Mouse (Mus musculus): ENCODE measurements around the gene Axdnd1. TPM values are rescaled to one million over a fixed set of nuclear protein-coding genes. Genes with fewer than 3 reads are reported as not detected.

The Axdnd1 gene
- polyA plus RNA-seq, 1 experiment: not detected

- Histone ChIP-seq H3K27ac (ENCODE audit: insufficient read depth, low read length) (no peak overlapping the region), H3K27me3 (ENCODE audit: control insufficient read depth, insufficient read depth, low read length) (no peaks in the 10 kb centered on the region), H3K4me3 (ENCODE audit: extremely low read depth, insufficient read depth, insufficient read length) (no peak overlapping the region), H3K4me1 (ENCODE audit: control insufficient read depth, insufficient read depth, insufficient read length) (peaks cover 7% of the 10 kb centered on the region; the same call in 1 of the 2 replicates), H3K36me3 (ENCODE audit: control insufficient read depth, insufficient read depth, low read length) (peaks cover 6% of the 10 kb centered on the region)
- WGBS: 78% methylated on average over 7 of the region's 7 CpGs
- DNase-seq (ENCODE audit: low read depth in 1 of 2, low spot score in 2 of 2): no peak
- no peak for TF ChIP-seq POLR2A (IDR thresholded peaks at IDR 0.05; ENCODE audit: low read depth, low read length)
- TF ChIP-seq CTCF (IDR thresholded peaks at IDR 0.05; ENCODE audit: extremely low read depth, insufficient read depth, insufficient read length, insufficient replicate concordance): no peak
Observed at GRCm38 (mm10) chr1:156454384-156454783, 33.4 kb upstream of the Axdnd1 start.

GRCm38 (mm10) chr1:156453876-156454275 lies 32.9 kb upstream of the Axdnd1 start:
- DNase-seq (ENCODE audit: low read depth in 1 of 2, low spot score in 2 of 2): no peak
- H3K27me3 ChIP-seq (ENCODE audit: control insufficient read depth, insufficient read depth, low read length): no peaks in the 10 kb centered on the region
- H3K4me3 ChIP-seq (ENCODE audit: extremely low read depth, insufficient read depth, insufficient read length): no peak overlapping the region
- peaks cover 5% of the 10 kb centered on the region; the same call in 1 of the 2 replicates for H3K4me1 ChIP-seq (ENCODE audit: control insufficient read depth, insufficient read depth, insufficient read length)
- peaks cover 6% of the 10 kb centered on the region for H3K36me3 ChIP-seq (ENCODE audit: control insufficient read depth, insufficient read depth, low read length)
- WGBS: 88% methylated on average over 10 of the region's 10 CpGs
- H3K27ac ChIP-seq (ENCODE audit: insufficient read depth, low read length): no peak overlapping the region
- TF ChIP-seq POLR2A (IDR thresholded peaks at IDR 0.05; ENCODE audit: low read depth, low read length) (no peak), CTCF (IDR thresholded peaks at IDR 0.05; ENCODE audit: extremely low read depth, insufficient read depth, insufficient read length, insufficient replicate concordance) (no peak)

- Histone ChIP-seq H3K36me3 (ENCODE audit: control insufficient read depth, insufficient read depth, low read length) (peaks cover 2% of the 10 kb centered on the region; the same call in 1 of the 2 replicates), H3K27me3 (ENCODE audit: control insufficient read depth, insufficient read depth, low read length) (no peaks in the 10 kb centered on the region), H3K4me3 (ENCODE audit: extremely low read depth, insufficient read depth, insufficient read length) (no peak overlapping the region), H3K4me1 (ENCODE audit: control insufficient read depth, insufficient read depth, insufficient read length) (peaks cover 2% of the 10 kb centered on the region; the same call in 1 of the 2 replicates), H3K27ac (ENCODE audit: insufficient read depth, low read length) (no peak overlapping the region)
- 78% methylated on average over 4 of the region's 4 CpGs for WGBS
- DNase-seq (ENCODE audit: low read depth in 1 of 2, low spot score in 2 of 2): no peak
- no peak for TF ChIP-seq POLR2A (IDR thresholded peaks at IDR 0.05; ENCODE audit: low read depth, low read length)
- TF ChIP-seq CTCF (IDR thresholded peaks at IDR 0.05; ENCODE audit: extremely low read depth, insufficient read depth, insufficient read length, insufficient replicate concordance): no peak
Observed at GRCm38 (mm10) chr1:156450478-156450877, 29.5 kb upstream of the Axdnd1 start.

DNA sequence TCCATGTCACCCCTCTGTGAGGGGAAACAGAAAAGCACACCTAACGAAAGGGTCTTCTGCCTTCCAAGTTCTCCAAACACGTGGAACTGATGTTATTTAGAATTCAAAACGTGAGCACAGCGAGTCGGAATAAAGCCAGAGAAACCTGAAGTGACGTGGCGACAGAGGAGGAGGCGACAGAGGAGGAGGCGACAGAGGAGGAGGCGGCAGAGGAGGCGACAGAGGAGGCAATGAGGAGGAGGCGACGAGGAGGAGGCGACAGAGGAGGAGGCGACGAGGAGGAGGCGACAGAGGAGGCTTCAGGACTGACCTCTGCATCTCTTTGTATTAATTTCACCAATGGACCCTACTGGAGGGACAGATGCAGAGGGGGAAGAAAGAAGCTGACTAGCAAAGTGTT lies 28.7 kb upstream of the Axdnd1 start:
- Histone ChIP-seq H3K4me3 (ENCODE audit: extremely low read depth, insufficient read depth, insufficient read length) (no peak overlapping the region), H3K27ac (ENCODE audit: insufficient read depth, low read length) (no peak overlapping the region), H3K4me1 (ENCODE audit: control insufficient read depth, insufficient read depth, insufficient read length) (peaks cover 2% of the 10 kb centered on the region; the same call in 1 of the 2 replicates), H3K27me3 (ENCODE audit: control insufficient read depth, insufficient read depth, low read length) (no peaks in the 10 kb centered on the region), H3K36me3 (ENCODE audit: control insufficient read depth, insufficient read depth, low read length) (peaks cover 3% of the 10 kb centered on the region; the same call in 1 of the 2 replicates)
- DNase-seq (ENCODE audit: low read depth in 1 of 2, low spot score in 2 of 2): no peak
- TF ChIP-seq POLR2A (IDR thresholded peaks at IDR 0.05; ENCODE audit: low read depth, low read length): no peak
- TF ChIP-seq CTCF (IDR thresholded peaks at IDR 0.05; ENCODE audit: extremely low read depth, insufficient read depth, insufficient read length, insufficient replicate concordance): no peak
- 89% methylated on average over 17 of the region's 17 CpGs for WGBS

DNA sequence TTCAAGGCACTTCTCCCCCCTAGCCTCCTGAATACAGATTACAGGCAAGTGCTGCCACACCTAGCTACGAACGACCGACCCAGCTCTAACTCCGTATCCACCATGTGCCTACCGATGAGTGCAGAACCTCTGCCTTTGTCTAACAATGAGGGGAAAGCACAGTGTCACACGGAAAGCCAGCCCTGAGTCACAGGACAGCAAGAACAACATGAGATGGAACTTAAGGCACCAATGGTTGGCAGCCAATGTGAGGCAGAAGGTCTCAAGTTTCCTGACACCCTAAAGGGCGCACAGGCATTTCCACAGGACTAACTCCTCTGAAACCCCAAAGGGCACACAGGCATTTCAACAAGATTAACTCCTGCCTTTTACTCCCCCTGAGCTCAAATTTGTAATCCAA lies 28.1 kb upstream of the Axdnd1 start:
- H3K4me3 ChIP-seq (ENCODE audit: extremely low read depth, insufficient read depth, insufficient read length): no peak overlapping the region
- H3K27ac ChIP-seq (ENCODE audit: insufficient read depth, low read length): no peak overlapping the region
- 93% methylated on average over 7 of the region's 7 CpGs for WGBS
- peaks cover 3% of the 10 kb centered on the region; the same call in 1 of the 2 replicates for H3K36me3 ChIP-seq (ENCODE audit: control insufficient read depth, insufficient read depth, low read length)
- TF ChIP-seq CTCF (IDR thresholded peaks at IDR 0.05; ENCODE audit: extremely low read depth, insufficient read depth, insufficient read length, insufficient replicate concordance): no peak
- no peak for TF ChIP-seq POLR2A (IDR thresholded peaks at IDR 0.05; ENCODE audit: low read depth, low read length)
- no peak for DNase-seq (ENCODE audit: low read depth in 1 of 2, low spot score in 2 of 2)
- no peaks in the 10 kb centered on the region for H3K27me3 ChIP-seq (ENCODE audit: control insufficient read depth, insufficient read depth, low read length)
- peaks cover 2% of the 10 kb centered on the region; the same call in 1 of the 2 replicates for H3K4me1 ChIP-seq (ENCODE audit: control insufficient read depth, insufficient read depth, insufficient read length)

DNA sequence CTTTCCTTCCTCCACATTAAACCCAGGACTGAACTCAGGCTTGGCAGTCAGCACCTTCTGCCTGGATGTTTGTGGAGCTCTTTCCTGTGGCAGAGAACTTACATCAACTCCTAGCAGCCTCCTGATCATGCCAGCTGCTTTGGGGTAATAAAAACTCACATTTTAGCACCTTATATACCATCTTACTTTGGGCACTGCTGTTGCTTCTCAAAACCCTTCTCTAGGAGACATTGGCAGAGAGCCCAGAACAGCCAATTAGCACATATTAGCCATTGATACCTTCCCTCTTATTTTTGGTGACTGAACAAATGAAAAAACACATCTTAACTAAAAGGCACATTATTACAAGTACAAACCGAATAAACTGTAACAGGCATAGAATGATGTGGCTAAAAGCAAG lies 24.1 kb upstream of the Axdnd1 start:
- WGBS: 88% methylated on average over 1 of the region's 1 CpGs
- H3K27me3 ChIP-seq (ENCODE audit: control insufficient read depth, insufficient read depth, low read length): no peaks in the 10 kb centered on the region
- TF ChIP-seq POLR2A (IDR thresholded peaks at IDR 0.05; ENCODE audit: low read depth, low read length): no peak
- TF ChIP-seq CTCF (IDR thresholded peaks at IDR 0.05; ENCODE audit: extremely low read depth, insufficient read depth, insufficient read length, insufficient replicate concordance): no peak
- DNase-seq (ENCODE audit: low read depth in 1 of 2, low spot score in 2 of 2): no peak
- no peak overlapping the region for H3K4me3 ChIP-seq (ENCODE audit: extremely low read depth, insufficient read depth, insufficient read length)
- H3K27ac ChIP-seq (ENCODE audit: insufficient read depth, low read length): no peak overlapping the region
- peaks cover 12% of the 10 kb centered on the region; the same call in 1 of the 2 replicates for H3K36me3 ChIP-seq (ENCODE audit: control insufficient read depth, insufficient read depth, low read length)
- H3K4me1 ChIP-seq (ENCODE audit: control insufficient read depth, insufficient read depth, insufficient read length): peaks cover 2% of the 10 kb centered on the region; the same call in 1 of the 2 replicates

- Histone ChIP-seq H3K36me3 (ENCODE audit: control insufficient read depth, insufficient read depth, low read length) (peaks cover 13% of the 10 kb centered on the region), H3K4me1 (ENCODE audit: control insufficient read depth, insufficient read depth, insufficient read length) (peaks cover 6% of the 10 kb centered on the region), H3K27ac (ENCODE audit: insufficient read depth, low read length) (no peak overlapping the region), H3K4me3 (ENCODE audit: extremely low read depth, insufficient read depth, insufficient read length) (no peak overlapping the region), H3K27me3 (ENCODE audit: control insufficient read depth, insufficient read depth, low read length) (no peaks in the 10 kb centered on the region)
- no peak for DNase-seq (ENCODE audit: low read depth in 1 of 2, low spot score in 2 of 2)
- WGBS: 91% methylated on average over 6 of the region's 6 CpGs
- no peak for TF ChIP-seq CTCF (IDR thresholded peaks at IDR 0.05; ENCODE audit: extremely low read depth, insufficient read depth, insufficient read length, insufficient replicate concordance)
- TF ChIP-seq POLR2A (IDR thresholded peaks at IDR 0.05; ENCODE audit: low read depth, low read length): no peak
Observed at GRCm38 (mm10) chr1:156442776-156443175, 21.8 kb upstream of the Axdnd1 start.
